Mouse (Mus musculus) adrenal gland (tissue): ENCODE measurements around the gene Cfap299.
"Not testable (repeated sequence)": the region's sequence is repeated elsewhere in the genome, so short reads cannot be mapped to it uniquely, and the experiment has no call there.

ENCODE experiments used
- intact Hi-C: fragments of 180-260 bp; cut with DNase I; formaldehyde crosslinking; loops from one replicate; pipeline ENCODE4 v1.15.1; 2025

The Cfap299 gene

GRCm38 (mm10) chr5:98522270-98522977 lies 193.3 kb downstream of the Cfap299 start:
- intact Hi-C loops = no loop called here

DNA sequence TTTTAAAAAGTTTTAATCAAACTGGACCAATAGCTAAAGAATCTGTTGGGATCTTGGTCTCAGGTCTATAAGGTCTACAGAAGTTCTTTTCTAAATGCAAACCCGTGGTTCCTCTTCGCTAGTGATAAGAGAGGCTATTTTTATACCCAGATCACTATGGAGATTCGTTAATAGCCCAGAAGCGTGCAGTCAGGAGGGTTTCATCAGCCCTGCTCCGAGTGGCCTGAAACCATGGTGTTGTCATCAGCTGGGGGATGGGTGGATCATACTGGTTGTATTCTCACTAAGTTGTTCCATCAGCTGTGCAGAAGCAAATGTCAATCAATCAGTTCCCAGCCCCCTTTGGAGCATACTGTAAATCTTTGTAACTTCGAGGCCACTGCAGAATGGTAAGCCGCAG lies 193.9 kb downstream of the Cfap299 start:
- intact Hi-C loops = no loop called here

DNA sequence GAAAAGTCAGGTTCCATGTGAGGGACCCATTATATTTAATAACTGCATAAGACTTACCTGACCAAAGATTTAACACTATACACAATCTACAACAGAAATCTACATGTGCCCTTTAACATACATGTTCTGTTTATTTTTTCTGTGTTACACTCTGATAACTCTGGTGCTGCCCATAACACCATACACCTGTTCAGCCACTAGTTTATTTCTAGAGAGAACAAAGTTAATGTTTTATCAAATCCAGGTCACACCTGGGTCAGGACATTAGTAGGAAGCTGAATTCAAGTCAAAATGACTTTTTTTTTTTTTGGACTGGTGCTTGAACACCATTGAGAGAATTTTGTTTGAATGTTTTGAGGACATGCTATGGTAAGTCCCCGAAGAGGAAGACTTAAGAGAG lies 194.7 kb downstream of the Cfap299 start:
- intact Hi-C loops = no loop called here

DNA sequence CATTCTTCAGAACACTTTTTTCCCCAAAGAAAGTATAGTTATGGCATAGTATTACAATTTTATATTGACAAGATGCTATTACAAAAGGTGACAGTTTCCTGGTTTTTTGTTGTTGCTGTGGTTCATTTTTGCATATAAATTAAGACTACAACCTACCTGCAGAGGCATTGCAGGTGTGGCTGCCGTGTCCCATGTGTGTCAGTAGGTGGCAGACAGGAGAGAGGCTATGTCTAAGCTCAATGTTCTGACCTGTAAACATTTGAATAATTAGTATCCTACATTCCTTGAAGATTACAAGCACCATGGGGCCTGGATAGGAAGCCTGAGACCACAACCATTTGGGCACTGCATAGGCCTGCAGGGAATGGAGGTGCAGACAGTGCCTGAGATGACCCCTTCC lies 212.2 kb downstream of the Cfap299 start:
- intact Hi-C loops = no loop called here

DNA sequence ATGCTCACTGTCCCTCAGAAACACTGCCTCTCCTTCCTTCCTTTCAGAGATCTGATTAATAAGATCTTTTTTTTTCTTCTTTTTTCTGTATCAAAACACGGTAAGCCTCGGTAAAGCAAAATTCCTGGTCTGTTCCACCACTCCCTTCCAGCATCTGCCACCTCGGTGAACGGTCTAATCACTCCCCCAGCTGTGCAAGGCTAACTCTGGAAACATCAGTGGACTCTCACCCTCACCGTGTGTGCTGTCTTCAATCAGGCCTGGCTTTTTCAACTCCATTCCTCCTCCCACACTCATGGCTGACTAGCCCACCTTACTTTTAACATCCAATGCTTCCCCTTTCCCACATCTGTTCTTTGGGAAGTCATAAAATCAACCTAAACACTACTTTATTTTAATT lies 221.2 kb downstream of the Cfap299 start:
- intact Hi-C loops = no loop called here

- intact Hi-C loops = no loop called here
These were observed 221.8 kb downstream of the Cfap299 start for GRCm38 (mm10) chr5:98550873-98551272.

- intact Hi-C loops = no loop called here
These were observed 223.3 kb downstream of the Cfap299 start, which contains the start of gene Gm11111 for GRCm38 (mm10) chr5:98552395-98552794. Gene Gm11111, plus strand, starts transcription at chr5:98552695.

DNA sequence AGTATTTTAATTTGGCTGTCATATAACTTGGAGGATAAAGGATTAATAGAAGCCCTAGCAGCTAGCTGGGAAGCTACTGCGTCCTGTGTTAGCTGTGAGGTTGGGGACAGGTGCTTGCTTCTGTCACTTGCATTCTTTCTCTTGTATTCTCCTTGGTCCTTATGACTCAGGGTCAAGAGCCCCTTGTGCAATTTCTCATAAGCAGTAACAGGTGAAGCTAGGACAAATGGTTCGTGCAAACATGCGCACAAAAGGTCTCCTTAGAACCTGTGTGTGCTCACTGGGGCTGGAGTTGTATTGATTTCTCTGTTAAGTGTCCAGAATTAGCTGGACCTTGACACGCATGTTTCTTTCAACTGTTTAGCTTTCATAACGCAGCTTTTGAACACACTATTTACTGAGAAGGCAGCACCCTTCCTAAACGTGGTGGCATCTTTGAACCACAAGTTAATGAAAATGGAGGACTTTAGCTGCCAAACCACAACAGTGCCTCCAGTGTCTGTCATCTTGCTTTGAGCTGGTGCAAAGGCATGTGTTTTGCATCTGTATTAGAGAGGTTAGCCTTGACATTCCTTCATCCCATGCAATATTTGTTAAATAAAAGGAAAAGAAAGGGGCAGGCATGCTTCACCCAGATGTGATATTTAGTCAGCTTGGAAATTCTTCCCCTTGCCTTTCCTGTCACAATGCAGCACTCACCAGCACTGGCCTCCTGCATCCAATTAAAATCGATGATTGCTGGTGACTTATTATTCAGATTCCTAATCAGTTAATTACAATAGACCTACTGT lies 223.9 kb downstream of the Cfap299 start:
- intact Hi-C loops = no loop called here

DNA sequence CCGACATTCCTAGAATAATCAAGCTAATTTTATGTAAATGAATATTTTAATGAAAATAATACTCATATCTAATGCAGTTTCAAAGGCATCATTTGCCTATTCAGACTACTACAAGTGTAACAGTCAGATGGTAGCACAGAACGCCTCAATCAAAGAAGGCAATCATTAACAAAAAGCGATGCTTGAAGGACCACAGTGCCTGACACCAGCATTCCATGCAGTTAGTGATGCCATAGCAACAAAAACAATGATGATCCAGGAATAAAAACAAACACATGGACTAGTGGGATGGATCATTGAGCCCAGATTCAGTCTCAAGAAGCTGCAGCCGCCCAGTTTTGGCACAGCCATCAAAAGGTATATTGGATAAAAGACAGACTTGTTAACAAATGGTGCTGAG lies 232.2 kb downstream of the Cfap299 start:
- intact Hi-C loops = no loop called here

- intact Hi-C loops = no loop called here
These were observed 233.7 kb downstream of the Cfap299 start for GRCm38 (mm10) chr5:98562806-98563205.

DNA sequence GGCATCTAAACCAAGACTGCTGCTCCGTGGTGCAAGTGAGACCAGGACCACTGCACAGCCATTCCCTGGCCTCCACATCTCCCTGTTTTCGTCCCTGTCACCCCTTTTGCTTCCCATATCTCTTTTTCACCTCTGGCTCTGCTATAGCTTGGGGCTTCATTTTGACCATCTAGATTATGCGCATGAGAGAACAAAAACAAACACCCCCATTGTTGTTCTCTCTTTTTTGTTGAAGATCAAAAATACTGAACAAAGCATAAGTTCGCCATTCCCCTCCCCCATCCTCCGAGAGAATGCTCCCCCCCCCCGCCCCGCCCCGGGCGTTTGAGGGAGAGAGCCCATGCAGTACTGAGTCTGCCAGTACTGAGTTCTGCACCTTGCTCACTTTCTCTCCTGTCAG lies 234.7 kb downstream of the Cfap299 start:
- intact Hi-C loops = no loop called here

- intact Hi-C loops = no loop called here
These were observed 237.5 kb downstream of the Cfap299 start for GRCm38 (mm10) chr5:98566461-98567193.

- intact Hi-C loops = no loop called here
These were observed 239.4 kb downstream of the Cfap299 start for GRCm38 (mm10) chr5:98568481-98568880.

DNA sequence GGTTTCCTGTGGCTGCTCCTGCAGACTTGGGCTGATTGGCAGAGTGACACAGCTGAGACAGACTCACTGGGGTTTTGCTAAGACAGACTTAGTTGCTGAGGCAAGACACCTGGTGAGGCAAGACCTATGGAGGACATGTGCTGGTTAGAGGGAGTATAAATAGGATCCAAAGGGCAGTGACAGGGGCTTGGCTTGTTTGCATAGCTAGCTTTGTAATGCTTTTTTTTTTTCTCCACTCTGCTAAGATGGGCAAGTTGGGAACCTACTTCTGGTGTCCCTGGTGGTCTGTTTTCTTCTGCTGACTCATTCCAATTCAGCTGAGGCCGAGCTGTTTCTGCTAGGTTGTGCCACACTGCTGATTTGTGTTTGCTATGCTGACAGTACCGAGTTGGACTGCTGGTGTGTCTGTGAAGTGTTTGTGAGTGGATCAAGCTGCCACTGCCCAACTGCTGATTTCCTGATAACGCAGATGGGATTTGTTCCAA lies 240.0 kb downstream of the Cfap299 start:
- intact Hi-C loops = no loop called here

DNA sequence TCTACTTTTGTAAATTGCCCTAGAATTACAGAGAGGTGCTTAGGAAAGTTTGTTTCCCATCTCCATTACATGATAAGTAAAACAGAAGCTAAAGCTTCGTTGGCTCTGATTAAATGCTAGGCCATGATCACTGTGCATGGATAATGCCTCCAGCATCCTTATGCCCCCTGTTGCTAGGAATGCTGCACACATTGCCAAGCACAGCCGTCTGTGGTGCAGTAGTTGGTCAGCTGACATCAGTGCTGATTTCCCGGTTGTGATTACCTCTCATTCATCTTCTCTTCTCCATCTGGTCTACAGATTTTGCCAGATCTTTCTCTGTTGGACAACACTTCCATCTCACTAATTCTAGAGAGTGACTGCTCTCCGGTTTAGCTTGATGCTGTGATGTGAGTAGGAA lies 243.3 kb downstream of the Cfap299 start:
- intact Hi-C loops = no loop called here

DNA sequence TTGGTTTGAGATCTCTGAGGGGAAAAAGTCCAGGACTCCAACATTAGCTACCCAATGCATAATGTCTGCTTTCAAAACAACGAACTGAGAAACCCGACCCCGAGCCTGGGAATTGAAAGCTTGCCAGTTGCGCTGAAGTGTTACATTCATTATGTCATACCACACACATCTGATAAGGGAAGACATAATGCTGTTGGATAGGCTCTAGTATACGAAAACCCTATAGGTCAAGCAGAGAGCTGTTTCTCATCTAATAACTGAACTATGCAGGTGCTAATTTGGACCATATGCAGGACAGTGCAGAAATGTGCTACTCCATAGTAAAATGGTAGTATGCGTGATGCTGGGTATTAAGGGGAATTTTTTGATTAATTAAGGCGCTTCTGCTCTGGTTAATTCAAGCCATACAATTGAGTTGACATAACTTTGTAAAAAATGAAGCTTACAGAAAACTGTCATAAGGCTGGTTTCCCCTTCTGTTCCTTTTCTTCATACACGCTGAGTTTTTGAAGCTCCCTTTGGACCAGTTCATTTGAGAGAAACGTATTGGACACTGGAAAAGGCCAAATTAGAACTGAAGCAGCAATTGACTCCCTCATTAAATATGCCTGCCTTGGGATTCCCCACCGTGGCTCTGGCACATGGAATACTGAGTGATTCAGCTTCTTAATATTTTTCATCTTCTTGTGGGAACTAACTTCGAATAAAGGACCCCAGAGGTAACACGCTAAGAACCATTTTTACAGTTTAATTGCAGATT lies 245.8 kb downstream of the Cfap299 start:
- intact Hi-C loops = no loop called here

GRCm38 (mm10) chr5:98575471-98575834 lies 246.3 kb downstream of the Cfap299 start:
- intact Hi-C loops = no loop called here

GRCm38 (mm10) chr5:98576538-98576937 lies 247.4 kb downstream of the Cfap299 start:
- intact Hi-C loops = not testable (repeated sequence)

DNA sequence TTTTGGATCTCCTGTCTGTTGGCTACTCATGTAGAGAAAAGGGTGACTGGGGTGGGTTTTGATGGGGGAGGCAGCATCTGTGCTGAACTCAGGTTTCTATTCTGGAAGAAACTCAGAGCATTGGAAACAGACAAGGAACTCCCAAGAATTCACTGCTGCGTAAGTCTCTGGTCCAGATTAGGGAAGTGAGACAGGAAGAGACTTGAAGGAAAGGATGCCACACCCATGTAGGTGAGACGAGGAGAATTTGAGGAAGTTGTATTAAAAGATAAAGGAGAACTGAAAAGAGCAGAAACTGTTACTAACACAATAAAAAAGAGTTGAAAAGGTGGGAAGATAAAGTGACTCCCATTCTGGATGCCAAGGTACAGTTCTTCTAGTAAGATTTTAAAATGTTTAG lies 249.3 kb downstream of the Cfap299 start:
- intact Hi-C loops = no loop called here

DNA sequence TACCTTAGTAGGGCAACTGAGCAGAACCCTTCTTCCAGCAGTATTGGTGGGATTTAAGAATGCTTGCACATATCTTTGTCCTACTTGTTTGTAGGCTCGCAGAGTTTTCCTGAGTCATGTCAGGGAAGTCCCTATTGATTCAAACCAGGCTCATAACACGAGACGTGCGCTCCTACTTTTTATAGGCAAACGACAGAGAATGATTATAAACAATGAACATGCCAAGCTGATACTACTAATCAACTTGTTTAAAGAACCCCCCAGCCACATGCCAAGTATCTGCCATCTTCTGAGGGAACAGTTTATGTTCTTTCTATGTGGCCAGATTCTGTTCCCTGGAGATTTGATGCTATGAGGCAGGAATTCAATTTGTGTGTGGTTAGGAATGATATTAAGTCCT lies 251.7 kb downstream of the Cfap299 start:
- intact Hi-C loops = no loop called here

- intact Hi-C loops = no loop called here
These were observed 252.9 kb downstream of the Cfap299 start for GRCm38 (mm10) chr5:98582051-98582450.
